Mouse (Mus musculus): ENCODE data around the gene Atp1a1. TPM values are rescaled to one million over a fixed set of nuclear protein-coding genes. Genes with fewer than 3 reads are reported as not detected.
A peak's percentile ranks its signal among the peaks of the same experiment; 100 is the strongest.

The Atp1a1 gene
- 244 and 264 TPM in 2 replicates for total RNA-seq (2014; rRNA removed)
- 66.3 and 66.4 TPM in 2 replicates for polyA plus RNA-seq (2015; fragmentation: Nextera tagmentation; extraction: Ambion mirVana)

GRCm38 (mm10) chr3:101604550-101605223, at the start of gene Atp1a1:
Gene Atp1a1 (minus strand): TSS chr3:101604684.
- peak; percentile 98 for DNase-seq (ENCODE audit: low spot score)
- H3K9ac ChIP-seq (replicated peaks; ENCODE audit: low read length): peak within 1 kb of the TSS; percentile 84
- no peaks in the 10 kb centered on the region for H3K36me3 ChIP-seq (ENCODE audit: insufficient read depth, low read length)
- WGBS: 1% methylated on average over 53 of the region's 64 CpGs
- H3K4me2 ChIP-seq (ENCODE audit: low read depth, low read length): peak within 1 kb of the TSS; percentile 68
- no peaks in the 10 kb centered on the region for H3K9me3 ChIP-seq (ENCODE audit: low read length)
- H3K27me3 ChIP-seq (ENCODE audit: insufficient read depth, low read length): no peaks in the 10 kb centered on the region
- peak within 1 kb of the TSS; percentile 94 for H3K27ac ChIP-seq
- peaks cover 26% of the 10 kb centered on the region for H3K4me1 ChIP-seq (ENCODE audit: insufficient read depth, low read length)
- ATAC-seq: peak; percentile 96
- 0 out of 2 replicates have a peak, but pooled peaks have one; percentile 2 for TF ChIP-seq CTCF (IDR thresholded peaks at IDR 0.05; ENCODE audit: low read depth)
- peak within 1 kb of the TSS; percentile 76 for H3K4me3 ChIP-seq (ENCODE audit: low read length)

- DNase-seq (ENCODE audit: low spot score): peak; percentile 43
- peak overlapping the region; percentile 51 for H3K27ac ChIP-seq
- no peaks in the 10 kb centered on the region for H3K27me3 ChIP-seq (ENCODE audit: insufficient read depth, low read length)
- H3K4me1 ChIP-seq (ENCODE audit: insufficient read depth, low read length): peaks cover 6% of the 10 kb centered on the region; the same call in 1 of the 2 replicates
- no peak overlapping the region for H3K4me3 ChIP-seq (ENCODE audit: low read length)
- no peaks in the 10 kb centered on the region for H3K36me3 ChIP-seq (ENCODE audit: insufficient read depth, low read length)
- no peaks in the 10 kb centered on the region for H3K9me3 ChIP-seq (ENCODE audit: low read length)
- ATAC-seq: 0 out of 2 replicates have a peak, but pooled peaks have one; percentile 41
- 31% methylated on average over 7 of the region's 7 CpGs for WGBS
- H3K4me2 ChIP-seq (ENCODE audit: low read depth, low read length): no peak overlapping the region
- TF ChIP-seq CTCF (IDR thresholded peaks at IDR 0.05; ENCODE audit: low read depth): no peak
- H3K9ac ChIP-seq (replicated peaks; ENCODE audit: low read length): no peak overlapping the region
These were observed 49.0 kb upstream of the Atp1a1 start for GRCm38 (mm10) chr3:101653446-101653845.

GRCm38 (mm10) chr3:101652967-101653366, 48.5 kb upstream of the Atp1a1 start:
- Histone ChIP-seq H3K9me3 (ENCODE audit: low read length) (no peaks in the 10 kb centered on the region), H3K27me3 (ENCODE audit: insufficient read depth, low read length) (no peaks in the 10 kb centered on the region), H3K4me1 (ENCODE audit: insufficient read depth, low read length) (peaks cover 6% of the 10 kb centered on the region; the same call in 1 of the 2 replicates), H3K4me2 (ENCODE audit: low read depth, low read length) (no peak overlapping the region), H3K9ac (replicated peaks; ENCODE audit: low read length) (no peak overlapping the region), H3K36me3 (ENCODE audit: insufficient read depth, low read length) (no peaks in the 10 kb centered on the region), H3K27ac (peak overlapping the region; percentile 51; the same call in 1 of the 2 replicates), H3K4me3 (ENCODE audit: low read length) (no peak overlapping the region)
- TF ChIP-seq CTCF (IDR thresholded peaks at IDR 0.05; ENCODE audit: low read depth): no peak
- WGBS: 47% methylated on average over 2 of the region's 2 CpGs
- ATAC-seq: no peak
- peak; percentile 56 for DNase-seq (ENCODE audit: low spot score)

GRCm38 (mm10) chr3:101650328-101650727, 45.8 kb upstream of the Atp1a1 start:
- Histone ChIP-seq H3K36me3 (ENCODE audit: insufficient read depth, low read length) (no peaks in the 10 kb centered on the region), H3K4me2 (ENCODE audit: low read depth, low read length) (no peak overlapping the region), H3K27ac (no peak overlapping the region), H3K27me3 (ENCODE audit: insufficient read depth, low read length) (no peaks in the 10 kb centered on the region), H3K9me3 (ENCODE audit: low read length) (no peaks in the 10 kb centered on the region), H3K9ac (replicated peaks; ENCODE audit: low read length) (no peak overlapping the region), H3K4me1 (ENCODE audit: insufficient read depth, low read length) (peaks cover 6% of the 10 kb centered on the region; the same call in 1 of the 2 replicates), H3K4me3 (ENCODE audit: low read length) (no peak overlapping the region)
- ATAC-seq (no peak), DNase-seq (ENCODE audit: low spot score) (no peak)
- WGBS: 84% methylated on average over 2 of the region's 2 CpGs
- no peak for TF ChIP-seq CTCF (IDR thresholded peaks at IDR 0.05; ENCODE audit: low read depth)

GRCm38 (mm10) chr3:101649271-101649670, 44.8 kb upstream of the Atp1a1 start:
- WGBS: 68% methylated on average over 2 of the region's 2 CpGs
- Histone ChIP-seq H3K4me2 (ENCODE audit: low read depth, low read length) (no peak overlapping the region), H3K27me3 (ENCODE audit: insufficient read depth, low read length) (no peaks in the 10 kb centered on the region), H3K4me3 (ENCODE audit: low read length) (no peak overlapping the region), H3K4me1 (ENCODE audit: insufficient read depth, low read length) (peaks cover 6% of the 10 kb centered on the region; the same call in 1 of the 2 replicates), H3K9ac (replicated peaks; ENCODE audit: low read length) (no peak overlapping the region), H3K27ac (no peak overlapping the region), H3K9me3 (ENCODE audit: low read length) (no peaks in the 10 kb centered on the region), H3K36me3 (ENCODE audit: insufficient read depth, low read length) (no peaks in the 10 kb centered on the region)
- TF ChIP-seq CTCF (IDR thresholded peaks at IDR 0.05; ENCODE audit: low read depth): no peak
- DNase-seq (ENCODE audit: low spot score) (no peak), ATAC-seq (no peak)

GRCm38 (mm10) chr3:101648096-101648793, 43.8 kb upstream of the Atp1a1 start:
- no peak overlapping the region for H3K9ac ChIP-seq (replicated peaks; ENCODE audit: low read length)
- no peaks in the 10 kb centered on the region for H3K27me3 ChIP-seq (ENCODE audit: insufficient read depth, low read length)
- WGBS: 72% methylated on average over 13 of the region's 13 CpGs
- no peak overlapping the region for H3K4me2 ChIP-seq (ENCODE audit: low read depth, low read length)
- no peak for DNase-seq (ENCODE audit: low spot score)
- H3K27ac ChIP-seq: no peak overlapping the region
- ATAC-seq: no peak
- no peaks in the 10 kb centered on the region for H3K36me3 ChIP-seq (ENCODE audit: insufficient read depth, low read length)
- H3K9me3 ChIP-seq (ENCODE audit: low read length): no peaks in the 10 kb centered on the region
- no peak overlapping the region for H3K4me3 ChIP-seq (ENCODE audit: low read length)
- H3K4me1 ChIP-seq (ENCODE audit: insufficient read depth, low read length): peaks cover 6% of the 10 kb centered on the region; the same call in 1 of the 2 replicates
- no peak for TF ChIP-seq CTCF (IDR thresholded peaks at IDR 0.05; ENCODE audit: low read depth)

All from hindbrain, postnatal 0 days (tissue).